Mouse (Mus musculus) lung, postnatal 4 days (tissue): ENCODE data around the gene Atp2b4.

Experiments
- DNase-seq, 2 experiments: peaks; one replicate each; pipeline ENCODE4 v3.0.0; 2021

Atp2b4 gene

DNA sequence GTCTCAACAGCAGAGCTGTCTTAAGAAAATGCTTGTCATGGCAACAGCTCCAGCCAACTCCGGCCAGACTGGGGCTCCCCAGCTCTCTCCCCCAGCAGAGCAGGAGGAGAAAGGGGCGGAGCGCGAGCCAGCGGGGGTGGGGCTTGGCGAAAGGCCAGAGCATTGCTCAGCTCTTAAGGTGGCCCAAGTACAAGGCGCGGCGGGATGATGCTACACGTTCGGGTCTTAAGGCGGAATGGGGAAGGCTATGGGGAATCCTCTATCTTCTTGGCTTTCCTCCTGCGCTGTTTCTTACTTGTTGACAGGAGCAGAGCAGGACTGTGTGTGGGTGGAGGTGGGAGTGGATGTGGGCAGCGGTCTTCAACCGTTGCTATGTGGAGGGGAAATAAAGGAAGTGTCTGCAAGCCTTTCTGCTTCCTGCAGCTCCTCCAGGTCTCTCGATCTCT is at the start of gene Atp2b4:
TSS of gene Atp2b4 (minus strand) at position 94 of the 446 bp plus-strand sequence.
- DNase-seq = peak; percentile 97

DNA sequence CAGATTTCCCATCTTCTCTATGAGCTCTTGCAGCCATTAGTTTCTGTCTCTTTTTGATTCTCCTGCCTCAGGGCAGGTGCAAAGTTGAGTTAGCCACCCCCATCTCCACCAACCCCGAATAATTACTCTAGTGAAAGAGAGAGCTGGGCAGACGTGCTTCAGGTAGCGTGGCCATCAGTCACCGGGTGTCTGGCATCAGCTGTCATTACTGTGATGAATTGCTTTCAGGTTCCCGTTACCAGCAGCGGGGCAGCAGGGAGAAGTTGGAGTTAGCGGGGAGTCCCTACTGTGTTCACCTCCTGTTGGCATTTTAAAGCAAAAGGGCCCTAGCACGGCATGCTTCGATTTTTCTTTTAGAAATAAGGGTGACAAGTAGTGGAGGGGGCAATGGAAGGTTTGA is 43.9 kb upstream of the Atp2b4 start:
- DNase-seq = no peak

DNA sequence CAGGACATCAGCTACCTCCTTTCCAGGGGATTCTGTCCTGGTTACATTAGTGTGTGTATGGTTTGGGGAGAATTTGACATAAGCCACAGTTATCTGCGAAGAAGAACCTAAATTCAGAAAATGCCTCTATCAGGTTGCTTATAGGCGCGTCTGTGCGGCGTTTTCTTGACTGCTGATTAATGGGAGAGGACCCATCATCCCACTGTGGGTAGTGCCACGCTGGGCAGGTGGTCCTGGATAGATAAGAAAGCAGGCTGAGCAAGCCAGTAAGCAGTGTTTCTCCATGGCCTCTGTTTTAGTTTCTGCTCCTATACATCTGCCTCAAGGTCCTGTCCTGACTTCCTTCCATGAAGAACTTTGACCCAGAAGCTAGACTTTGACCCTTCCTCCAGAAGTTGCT is 43.1 kb upstream of the Atp2b4 start:
- DNase-seq = no peak

DNA sequence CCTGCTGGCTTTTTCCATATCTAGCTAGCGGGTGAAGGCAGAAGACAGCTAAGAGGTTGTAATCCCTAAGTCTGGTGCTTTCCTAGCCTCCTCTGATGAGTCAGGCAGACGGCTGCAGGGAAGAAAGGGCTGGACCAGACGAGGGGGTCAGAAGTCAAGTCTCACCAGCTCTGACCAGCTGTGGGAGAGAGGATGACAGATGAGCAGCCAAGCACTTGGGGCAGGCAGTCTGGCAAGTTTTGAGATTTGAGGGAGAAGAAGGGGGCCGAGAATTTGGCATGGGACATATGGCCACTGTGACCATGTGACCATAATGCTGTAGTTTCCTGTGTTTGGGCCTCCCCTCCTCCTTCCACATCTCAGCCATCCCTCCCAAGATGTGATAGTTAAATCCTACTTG is 42.5 kb upstream of the Atp2b4 start:
- DNase-seq = peak; percentile 45 to 83

DNA sequence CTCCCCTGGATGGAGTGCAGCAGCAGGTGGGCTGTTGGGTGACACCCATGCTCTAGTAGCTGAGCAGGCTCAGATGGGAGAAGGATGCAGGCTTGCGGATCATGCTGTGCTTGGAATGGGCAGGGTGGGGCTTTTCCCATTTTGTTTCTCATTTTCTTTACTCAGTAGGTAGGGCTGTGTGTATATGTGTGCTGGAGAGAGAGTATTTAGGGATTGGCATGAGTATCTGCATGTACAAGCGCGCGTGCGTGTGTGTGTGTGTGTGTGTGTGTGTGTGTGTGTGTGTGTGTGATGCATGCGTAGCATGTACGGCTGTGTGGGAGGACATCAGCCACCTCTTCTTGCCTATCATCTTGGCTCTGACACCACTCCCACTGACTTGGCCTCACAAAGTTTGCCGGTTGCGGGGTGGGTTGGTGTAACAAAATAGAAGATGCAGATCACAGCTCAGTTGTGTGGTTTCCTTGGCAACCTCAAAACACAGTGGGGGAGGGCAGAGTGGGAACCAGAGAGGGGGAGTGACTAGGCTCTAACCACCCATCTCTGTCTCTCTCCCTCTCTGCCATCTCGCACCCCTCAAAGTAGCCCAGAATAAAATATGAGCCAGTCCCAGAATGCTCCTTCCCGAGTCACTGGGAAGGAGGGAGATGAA is 41.4 kb upstream of the Atp2b4 start:
- DNase-seq = peak in 1 of 2 experiments; percentile 38

DNA sequence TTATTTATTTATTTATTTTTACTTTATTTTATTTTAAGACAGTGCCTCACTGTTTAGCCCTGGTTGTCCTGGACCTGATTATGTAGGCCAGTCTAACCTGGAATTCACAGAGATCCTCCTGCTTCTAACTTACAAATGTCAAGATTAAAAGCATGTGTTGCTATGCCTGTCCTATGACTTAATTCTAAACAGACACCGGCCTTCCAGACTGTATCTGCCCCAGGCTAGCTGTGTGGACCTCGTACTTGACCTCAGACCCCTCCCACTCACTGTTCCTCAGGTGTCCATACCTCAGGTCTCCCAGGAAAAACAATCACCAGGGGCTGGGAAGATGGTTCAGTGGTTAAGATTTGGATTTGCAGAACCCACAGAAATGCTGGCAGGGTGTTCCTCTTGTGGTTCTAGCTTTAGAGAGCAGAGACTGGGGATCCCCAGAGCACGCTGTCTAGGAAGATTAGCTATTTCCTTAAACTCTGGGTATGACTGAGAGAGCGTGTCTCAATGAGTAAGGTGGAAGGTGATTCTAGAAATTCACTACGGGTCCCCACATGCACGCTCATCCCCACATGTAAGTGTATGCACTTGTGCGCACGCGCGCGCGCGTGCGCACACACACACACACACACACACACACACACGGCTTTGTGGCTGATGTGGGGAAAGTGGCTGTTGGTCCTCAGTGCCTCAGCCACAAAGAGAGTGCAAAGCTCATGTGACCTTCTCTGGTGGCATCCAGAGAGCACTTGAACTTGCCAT is 40.5 kb upstream of the Atp2b4 start:
- no peak for DNase-seq

DNA sequence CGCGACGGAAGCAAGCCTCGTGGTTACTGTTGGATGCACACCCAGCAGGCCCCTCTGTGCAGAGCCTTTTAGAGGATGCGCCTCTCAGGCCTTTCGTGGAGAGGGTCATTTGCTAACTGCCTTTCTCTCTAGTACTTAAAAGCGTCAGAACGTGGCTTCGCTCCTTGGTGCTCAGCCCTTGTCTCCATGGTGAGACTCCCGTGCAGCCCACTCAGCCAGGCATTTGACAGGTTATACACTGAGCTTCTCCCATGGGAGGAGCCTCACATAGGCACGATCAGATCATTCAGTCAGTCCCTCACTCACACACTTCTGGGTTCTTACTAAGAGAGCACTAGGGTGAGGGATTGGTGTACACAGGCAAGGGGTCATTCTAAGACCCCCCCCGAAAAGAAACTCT is 39.7 kb upstream of the Atp2b4 start:
- no peak for DNase-seq

DNA sequence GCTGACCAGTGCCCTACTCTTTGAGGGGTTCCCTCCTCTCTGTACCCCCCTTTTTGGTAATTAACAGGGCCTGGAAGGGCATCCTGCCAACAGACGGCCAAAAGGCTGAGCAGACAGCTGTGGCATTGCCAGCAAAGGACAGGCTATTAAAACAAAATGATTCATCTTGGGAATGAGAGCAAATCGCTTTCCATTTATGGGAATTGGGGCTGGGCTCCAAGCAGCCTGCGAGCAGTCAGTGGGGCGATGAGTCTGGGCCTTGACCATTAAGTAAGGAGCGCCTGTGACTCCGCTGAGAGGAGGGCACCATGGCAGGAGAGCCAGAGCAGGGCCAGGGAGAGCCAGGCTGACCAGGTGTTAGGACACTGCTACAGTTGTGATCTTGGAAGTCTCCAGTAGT is 33.5 kb upstream of the Atp2b4 start:
- DNase-seq = peak; percentile 50 to 68

DNA sequence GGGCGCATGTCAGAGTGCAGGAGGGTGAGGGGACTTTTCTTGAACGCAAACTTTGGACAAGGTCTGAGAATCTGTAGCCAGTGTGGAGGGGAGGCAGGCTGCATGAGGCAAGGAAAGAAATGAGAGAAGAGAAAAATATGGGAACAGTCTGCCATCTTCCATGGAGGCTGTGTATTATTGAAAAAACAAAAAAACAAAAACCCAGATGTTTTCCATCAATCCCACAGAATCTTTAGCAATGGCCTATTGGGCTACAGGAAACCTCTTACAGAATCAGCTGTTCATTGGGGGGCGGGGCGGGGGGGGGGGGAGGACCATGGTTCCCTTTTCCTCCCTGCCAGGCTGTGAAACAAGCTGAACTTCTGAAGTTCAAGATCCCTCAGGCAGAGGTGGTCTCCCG is 31.9 kb upstream of the Atp2b4 start:
- no peak for DNase-seq

DNA sequence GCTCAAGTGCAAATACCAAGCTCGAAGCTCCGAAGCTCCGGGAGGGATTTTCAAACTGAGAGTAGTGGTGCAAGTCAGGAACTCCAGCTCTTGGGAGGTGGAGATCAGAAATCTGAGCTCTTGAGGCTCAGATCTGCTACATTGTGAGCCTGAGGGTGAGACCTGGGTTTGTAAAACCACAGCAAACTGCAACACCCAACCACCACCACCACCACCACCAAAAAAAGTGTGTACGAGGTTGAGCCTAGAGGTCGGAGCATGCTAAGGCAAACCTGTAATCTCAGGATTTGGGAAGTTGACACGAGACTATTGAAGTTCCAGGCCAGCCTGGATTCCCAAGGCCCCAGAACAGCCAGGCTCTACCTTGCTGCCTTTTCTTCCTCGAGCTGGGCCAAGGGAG is 25.4 kb upstream of the Atp2b4 start:
- no peak for DNase-seq

DNA sequence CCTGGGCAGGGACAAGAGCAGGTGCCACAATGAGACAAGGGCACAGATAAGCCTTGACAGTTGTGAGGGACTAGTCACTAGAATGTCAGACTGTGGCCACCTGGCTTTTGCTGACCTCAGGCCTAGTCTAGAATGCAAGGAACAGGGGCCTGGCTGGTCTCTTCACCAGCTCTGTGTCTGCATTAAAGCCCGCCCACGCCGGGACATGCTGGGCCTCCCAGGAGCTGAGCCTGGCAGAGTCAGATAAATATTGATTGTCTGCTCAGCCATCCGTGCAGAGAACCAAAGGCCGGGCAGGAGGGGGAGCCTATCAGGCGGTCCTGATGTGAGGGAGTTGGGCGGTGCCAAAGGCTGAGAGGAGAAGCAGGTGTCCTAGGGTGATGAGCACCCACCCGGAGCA is 24.7 kb upstream of the Atp2b4 start:
- DNase-seq = no peak

DNA sequence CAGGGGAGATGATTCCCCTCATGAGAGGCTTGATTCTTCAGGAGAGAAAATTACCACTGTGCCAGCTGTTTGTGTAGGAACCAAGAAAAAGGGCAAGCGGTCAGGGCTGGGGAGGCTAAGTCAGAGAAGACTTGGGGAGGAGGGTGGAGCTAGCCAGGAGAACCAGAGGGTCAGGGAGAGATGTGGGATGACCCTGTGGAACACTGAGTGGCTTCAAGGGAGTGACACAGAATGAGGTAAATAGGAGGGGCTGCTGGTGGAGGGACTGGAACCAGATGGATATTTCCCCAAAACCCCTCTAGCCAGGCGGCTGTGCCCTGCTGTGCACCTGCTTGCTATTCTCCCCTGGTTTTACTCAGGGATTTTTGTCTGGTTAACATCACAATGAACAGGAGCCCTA is 24.3 kb upstream of the Atp2b4 start:
- no peak for DNase-seq

DNA sequence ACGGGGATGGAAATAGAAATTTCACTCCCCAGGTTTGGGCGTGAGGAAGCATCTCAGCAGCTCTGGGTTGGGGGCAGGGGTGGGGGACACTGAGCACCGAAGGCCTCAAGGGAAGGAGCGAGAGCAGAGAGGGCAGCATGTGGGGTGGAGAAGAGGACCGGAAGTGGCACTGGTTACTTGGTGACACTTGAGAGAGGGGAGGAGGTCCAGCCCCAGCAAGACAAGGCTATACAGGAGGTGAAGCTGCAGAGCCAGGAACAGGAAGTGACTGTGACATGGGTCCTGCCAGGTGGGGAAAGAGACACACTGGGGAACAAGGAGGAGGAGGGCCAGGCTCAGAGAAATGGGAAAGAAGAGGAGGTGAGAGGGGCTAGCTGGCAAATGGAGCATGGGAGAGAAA is 20.3 kb upstream of the Atp2b4 start:
- no peak for DNase-seq

DNA sequence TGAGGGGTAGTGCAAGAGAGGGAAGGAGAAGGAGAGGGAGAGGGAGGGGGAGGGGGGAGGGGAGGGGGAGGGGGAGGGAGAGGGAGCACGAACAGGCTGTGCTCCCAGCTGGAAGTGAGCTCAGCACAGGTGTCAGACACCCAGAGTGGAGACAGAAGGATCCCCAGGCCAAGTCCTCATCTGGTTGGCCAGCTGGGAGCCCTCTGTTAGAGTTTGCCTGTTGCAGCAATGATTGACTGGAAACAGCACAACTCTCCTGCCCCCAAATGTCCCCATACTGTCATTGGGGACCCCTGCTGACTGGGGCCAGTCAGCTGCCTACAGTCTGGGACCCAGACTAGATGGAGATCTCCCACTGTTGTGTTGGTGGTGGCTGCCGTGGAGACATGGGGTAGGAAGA is 19.3 kb upstream of the Atp2b4 start:
- DNase-seq = no peak

DNA sequence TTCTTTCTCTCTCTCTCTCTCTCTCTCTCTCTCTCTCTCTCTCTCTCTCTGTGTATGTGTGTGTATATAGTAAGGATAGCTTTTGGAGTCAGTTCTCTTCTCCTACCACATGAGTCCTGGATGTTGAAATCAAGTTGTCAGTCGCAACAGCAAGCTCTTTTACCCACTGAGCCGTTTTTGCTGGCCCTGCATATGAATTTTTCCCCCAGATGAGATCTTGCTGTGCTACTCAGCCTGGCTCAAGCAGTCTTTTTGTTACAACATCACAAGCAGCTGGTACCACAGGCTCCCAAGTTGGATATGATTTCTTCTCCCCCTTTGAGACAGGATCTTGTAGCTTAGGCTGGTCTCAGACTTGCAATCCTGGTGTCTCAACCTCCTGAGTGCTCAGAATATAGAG is 17.7 kb upstream of the Atp2b4 start:
- no peak for DNase-seq

DNA sequence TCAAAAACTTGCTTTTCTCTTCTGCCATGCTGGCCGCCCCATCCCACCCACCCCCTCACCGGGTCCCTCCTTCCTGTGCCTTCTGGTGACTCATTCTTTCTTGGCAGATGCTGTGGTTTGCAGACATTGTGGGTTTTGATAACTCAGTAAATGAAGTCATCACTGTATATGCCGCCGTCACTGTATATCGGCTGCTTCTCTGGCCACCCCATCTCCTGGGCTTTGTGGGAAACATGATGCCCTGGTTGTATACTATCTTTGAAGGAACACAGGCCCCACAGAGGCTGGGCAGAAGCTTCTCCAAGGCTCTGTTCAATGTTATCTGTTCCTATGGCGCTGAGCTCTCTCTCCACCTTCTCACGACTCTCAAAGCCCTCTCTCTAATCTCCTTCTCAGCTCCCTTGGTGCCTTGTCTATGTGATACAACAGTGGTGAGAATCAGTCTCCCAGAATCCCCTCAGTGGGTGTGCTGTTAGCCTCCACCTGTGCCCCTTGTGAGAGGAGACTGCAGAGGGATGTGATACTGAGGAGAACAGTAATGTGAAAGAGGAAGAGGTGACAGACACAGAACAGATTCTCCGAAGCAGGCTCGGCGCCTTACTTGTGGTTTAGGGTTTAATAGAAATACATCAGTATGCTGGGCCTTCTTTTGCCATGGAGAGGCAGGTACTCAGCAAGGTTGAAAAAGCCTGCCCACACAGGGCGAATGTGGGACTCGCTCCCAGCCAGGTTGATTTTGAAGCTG is 15.1 kb upstream of the Atp2b4 start:
- no peak for DNase-seq

DNA sequence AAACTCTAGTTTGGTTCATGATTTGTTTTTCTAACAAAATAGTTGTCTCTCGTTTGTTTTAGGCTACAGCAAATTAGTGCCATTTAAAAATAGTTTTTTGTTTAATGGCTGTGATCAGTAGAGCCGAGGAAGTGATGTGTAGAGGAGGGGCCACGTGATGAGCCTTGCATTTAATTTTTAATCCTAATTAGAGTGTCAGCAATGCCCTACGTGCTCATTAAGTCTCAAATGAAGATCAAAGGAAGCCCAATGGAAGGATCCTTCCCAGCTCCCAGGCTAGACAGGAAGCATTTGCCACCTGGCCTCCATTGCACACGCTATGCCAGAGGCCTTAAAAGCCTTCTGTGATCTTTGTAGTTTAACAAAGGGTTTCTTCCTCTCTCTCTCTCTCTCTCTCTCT is 8.5 kb upstream of the Atp2b4 start:
- DNase-seq = no peak

DNA sequence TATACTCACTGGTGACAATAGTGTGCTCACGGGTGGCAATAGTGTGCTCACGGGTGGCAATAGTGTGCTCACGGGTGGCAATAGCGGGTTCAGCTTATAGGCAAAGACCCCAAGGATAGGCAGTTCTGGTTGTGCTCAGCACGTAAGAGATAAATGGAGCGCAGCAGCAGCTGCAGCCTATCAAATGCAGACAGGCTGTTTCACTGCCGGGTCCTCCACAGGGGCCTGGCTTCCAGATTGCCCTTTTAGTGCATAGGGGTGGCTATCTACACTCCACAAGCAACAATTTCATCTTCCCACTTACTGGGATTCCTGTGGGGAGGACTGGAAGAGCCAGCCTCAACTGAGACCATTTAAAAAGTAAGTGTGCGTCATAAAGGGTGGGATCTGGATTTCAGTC is 7.2 kb upstream of the Atp2b4 start:
- DNase-seq = no peak

DNA sequence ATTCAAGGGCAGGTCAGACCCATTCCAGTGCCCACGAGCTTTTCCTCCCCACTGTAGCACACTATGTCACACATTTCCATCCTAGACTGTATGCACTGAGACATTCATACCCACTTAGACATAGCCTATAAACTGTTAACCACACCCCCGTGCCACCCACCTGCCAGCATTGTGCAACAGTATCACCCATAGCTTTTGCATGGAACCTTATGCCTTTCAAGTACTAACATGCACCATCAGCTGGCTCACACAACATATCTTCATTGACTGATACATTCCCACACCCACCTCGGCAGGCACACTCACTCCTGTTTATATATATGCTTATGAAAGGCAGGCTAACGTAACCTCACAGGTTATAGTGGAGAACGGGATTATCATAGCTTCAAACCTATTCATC is 902 bp upstream of the Atp2b4 start:
- DNase-seq = no peak

DNA sequence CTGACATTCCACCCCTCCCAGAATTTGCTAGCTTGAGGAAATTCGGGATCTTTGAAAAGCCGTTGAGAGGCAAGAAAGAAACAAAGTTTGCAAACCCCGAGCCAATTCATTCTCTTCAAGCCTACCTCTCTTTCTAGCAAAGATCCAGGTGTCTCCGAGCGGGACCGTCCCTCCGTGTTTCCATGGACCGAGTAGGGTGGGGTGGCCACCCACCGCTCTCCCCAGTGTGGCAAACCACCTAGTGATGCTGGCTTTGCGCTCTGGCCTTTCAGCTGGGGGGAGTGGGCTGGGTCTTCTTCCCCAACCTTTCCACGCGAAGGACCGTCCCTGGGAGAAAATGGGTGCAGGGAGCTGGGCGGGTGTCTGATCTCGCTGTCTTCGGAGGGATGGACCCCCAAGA is 329 bp downstream of the Atp2b4 start:
- DNase-seq = peak in 1 of 2 experiments; percentile 43

DNA sequence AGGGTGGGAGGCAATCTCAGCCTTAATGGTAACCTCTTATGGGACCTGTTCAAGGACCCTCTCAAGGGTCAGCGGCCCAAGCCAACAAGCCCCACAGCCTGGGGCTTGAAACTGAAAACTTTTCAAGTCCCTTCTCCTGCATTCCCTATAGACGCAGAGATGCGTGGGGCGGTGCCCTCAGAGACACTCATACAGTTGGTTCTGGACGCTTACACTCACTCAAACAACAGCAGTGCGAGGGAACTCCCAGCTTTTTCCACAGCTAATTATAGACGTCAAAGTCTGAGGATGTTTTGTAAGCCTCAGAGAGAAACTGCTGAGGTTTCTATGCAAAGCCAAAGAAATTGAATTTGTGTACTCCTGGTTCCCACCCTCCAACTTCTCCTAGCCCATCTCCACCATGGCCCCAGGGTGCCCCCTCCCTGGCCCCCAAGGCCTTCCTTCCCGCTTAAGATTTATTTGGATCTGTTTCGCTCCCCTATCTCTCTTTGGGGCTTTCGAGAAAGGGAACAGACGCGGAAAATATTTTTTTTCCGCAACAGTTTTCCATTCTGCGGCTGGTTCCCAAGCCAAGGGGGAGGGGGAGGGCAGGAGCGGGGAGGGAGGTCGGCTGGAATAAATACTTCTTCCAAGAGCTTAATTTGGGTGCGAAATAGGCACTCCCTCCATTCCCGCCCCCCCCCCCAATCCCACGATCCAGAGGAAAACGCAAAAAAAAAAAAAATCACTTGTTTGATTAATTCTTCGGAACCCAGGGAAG is 975 bp downstream of the Atp2b4 start:
- peak; percentile 36 to 51 for DNase-seq

DNA sequence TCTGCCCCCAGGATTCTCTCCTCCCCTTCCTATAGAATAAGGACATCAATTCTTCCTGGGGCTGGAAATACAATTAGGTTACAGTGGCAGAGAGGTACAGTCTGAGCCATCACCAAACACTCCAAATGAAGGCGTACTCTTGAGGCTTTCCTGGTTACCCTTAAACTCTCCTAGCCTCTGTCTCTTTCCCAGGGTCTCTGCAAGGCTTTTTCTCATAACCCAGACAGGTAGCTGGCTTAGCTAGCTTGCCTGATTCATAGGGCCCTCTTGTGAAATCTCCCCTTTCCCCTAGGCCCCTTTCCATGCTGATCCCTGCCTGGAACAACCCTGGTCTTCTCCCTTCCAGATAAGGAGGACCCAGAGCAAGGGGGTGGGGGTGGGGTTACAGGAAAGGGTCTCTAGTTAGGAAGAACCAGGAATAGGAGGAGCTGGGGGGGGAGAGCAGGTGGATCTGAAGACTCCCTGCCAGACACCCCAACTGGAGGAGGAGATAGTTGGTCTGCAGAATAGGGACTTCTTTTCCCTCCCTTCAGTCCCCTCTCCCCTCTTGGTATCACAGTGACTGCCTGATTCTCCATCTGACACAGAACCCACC is 1.9 kb downstream of the Atp2b4 start:
- DNase-seq = no peak
